Mouse (Mus musculus): ENCODE data around the gene Tmcc1.
A peak's percentile ranks its signal among the peaks of the same experiment; 100 is the strongest.
"Not testable (repeated sequence)": the region's sequence is repeated elsewhere in the genome, so short reads cannot be mapped to it uniquely, and the experiment has no call there.

Gene Tmcc1

GRCm38 (mm10) chr6:116147386-116147785 is 45.9 kb downstream of the Tmcc1 start:
- no peak for DNase-seq (ENCODE audit: low spot score in 2 of 2)

DNA sequence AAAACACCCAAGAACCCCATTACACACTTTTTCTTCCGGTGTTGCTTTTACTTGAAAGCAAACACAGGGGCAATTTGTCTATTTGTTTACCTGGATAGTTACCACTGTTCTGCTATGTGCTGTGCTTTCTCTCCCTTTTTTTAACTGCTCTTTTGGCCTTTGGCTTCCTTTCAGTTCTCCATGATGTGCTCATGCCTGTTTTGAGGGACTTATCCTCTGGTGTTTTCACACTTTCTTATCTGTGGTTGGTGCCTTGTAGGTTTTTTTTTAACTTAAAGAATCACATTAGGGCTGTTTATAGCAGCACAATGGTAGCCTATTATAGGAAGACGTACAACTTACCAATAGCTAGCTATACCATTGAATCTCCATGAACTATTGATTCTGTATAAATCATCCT is 51.6 kb downstream of the Tmcc1 start:
- no peak for DNase-seq (ENCODE audit: low spot score in 2 of 2)

GRCm38 (mm10) chr6:116140782-116141181 is 52.5 kb downstream of the Tmcc1 start:
- DNase-seq (ENCODE audit: low spot score in 2 of 2): no peak

DNA sequence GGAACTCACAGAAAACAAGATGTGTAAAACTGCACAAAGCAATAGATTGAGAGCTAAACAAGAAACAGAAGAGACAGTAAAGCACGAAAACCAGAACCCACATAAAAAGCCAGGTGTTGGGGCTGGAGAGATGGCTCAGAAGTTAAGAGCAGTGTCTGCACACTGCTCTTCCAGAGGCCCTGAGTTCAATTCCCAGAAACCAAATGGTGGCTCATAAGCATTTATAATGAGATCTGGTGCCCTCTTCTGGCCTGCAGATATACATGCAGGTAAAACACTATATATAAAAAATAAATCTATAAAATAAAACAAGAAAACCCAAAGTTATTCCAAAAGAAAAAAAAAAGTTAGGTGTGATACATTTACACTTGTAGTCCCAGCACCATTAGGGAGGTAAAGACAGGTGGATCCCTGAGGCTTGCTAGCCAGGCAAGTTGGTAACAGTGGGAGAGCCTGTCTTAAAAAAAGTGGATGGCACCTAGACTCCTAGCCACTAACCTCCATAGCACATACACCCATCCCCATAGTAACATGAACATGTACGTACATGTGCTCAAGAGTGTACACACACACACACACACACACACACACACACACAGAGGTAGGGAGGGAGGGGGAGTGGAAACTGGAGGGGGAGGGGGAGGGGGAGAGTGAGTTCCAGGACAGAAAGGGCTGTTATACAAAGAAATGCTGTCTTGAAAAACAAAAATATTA is 54.0 kb downstream of the Tmcc1 start:
- peak in 1 of 2 experiments; percentile 30 for DNase-seq (ENCODE audit: low spot score in 2 of 2)

- DNase-seq (ENCODE audit: low spot score in 2 of 2): peak; percentile 12 to 40
Observed at GRCm38 (mm10) chr6:116135971-116136632, 57.2 kb downstream of the Tmcc1 start.

DNA sequence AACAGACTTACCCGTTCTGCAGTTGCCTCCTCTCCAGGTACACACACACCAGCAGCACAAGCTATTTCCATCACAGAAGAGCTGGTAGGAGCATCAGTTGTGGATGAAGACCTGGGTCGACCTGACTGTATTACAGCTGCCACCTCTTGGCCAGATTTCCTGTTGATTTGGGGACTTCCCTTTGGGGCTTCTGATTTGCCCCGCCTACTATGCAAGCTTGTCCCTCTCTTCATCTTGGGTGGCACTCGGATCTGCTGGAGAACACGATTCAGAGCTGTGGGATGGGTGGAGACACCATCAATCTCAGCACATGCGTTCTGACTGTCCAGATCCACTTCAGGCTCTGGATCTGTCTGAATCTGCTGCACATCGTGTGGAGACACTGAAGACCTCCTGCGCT is 59.5 kb downstream of the Tmcc1 start:
- DNase-seq (ENCODE audit: low spot score in 2 of 2): no peak

DNA sequence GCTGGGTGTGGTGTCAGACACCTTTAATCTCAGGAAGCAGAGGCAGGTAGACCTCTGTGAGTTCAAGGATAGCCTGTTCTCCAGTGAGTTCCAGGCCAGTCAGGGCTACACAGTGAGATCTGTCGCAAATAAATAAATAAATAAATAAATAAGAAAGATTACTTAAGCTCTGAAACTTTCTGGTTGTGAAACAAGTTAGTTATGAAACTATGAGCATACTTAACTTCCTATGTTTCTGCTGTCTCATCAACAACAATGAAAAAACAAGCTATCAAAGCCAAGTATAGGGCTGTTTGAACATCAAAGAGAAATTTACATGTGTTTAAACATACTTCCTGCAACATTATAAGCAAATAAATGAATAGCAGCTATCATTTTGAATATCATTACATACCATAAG is 61.5 kb downstream of the Tmcc1 start:
- no peak for DNase-seq (ENCODE audit: low spot score in 2 of 2)

- peak in 1 of 2 experiments; percentile 12 for DNase-seq (ENCODE audit: low spot score in 2 of 2)
Observed at GRCm38 (mm10) chr6:116128710-116129109, 64.6 kb downstream of the Tmcc1 start.

GRCm38 (mm10) chr6:116127918-116128443 is 65.3 kb downstream of the Tmcc1 start:
- no peak for DNase-seq (ENCODE audit: low spot score in 2 of 2)

GRCm38 (mm10) chr6:116126577-116126976 is 66.7 kb downstream of the Tmcc1 start:
- DNase-seq (ENCODE audit: low spot score in 2 of 2): no peak

- DNase-seq (ENCODE audit: low spot score in 2 of 2): no peak
Observed at GRCm38 (mm10) chr6:116122881-116123280, 70.4 kb downstream of the Tmcc1 start.

GRCm38 (mm10) chr6:116119669-116120068 is 73.6 kb downstream of the Tmcc1 start:
- peak in 1 of 2 experiments; percentile 11 for DNase-seq (ENCODE audit: low spot score in 2 of 2)

DNA sequence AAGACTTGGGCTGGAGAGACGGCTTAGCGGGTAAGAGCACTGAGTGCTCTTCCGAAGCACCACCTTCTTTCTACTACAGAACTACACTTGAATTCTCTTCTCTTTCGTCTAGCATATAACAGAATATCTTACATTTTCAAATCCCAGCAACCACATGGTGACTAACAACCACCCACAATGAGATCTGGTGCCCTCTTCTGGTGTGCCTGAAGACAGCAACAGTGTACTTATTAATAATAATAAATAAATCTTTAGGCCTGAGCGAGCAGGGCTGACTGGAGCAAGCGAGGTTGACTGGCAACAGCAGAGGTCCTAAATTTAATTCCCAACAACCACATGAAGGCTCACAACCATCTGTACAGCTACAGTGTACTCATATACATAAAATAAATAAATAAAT is 76.7 kb downstream of the Tmcc1 start:
- not testable (repeated sequence) for DNase-seq (ENCODE audit: low spot score in 2 of 2)

- no peak for DNase-seq (ENCODE audit: low spot score in 2 of 2)
Observed at GRCm38 (mm10) chr6:116110588-116110987, 82.7 kb downstream of the Tmcc1 start.

GRCm38 (mm10) chr6:116107471-116108358 is 85.6 kb downstream of the Tmcc1 start:
- peak; percentile 10 to 26 for DNase-seq (ENCODE audit: low spot score in 2 of 2)

DNA sequence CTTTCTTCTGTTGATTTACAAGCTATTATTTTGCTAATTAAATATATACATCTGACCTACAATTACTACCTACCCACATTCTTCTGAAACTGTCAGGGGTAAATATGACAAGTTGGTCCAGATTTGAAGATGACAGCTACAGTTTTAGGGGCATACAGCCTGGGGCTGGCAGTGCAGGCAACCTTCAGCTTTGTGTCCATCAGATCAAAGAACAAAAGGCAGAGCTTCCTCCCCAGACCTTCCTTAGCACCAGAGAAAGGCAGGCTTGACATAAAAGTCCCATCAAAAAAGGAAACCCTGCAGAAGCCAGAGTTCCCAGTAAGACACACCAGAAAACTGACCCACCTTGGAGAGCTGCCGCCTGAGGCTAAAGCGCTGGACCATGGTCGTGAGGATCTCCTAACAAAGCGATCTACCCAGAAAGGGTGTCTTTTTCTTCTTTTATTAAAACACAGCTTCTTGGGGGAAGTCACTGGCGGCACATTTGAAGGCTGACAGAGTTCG is 86.3 kb downstream of the Tmcc1 start:
- no peak for DNase-seq (ENCODE audit: low spot score in 2 of 2)

GRCm38 (mm10) chr6:116097579-116097978 is 95.7 kb downstream of the Tmcc1 start:
- no peak for DNase-seq (ENCODE audit: low spot score in 2 of 2)

DNA sequence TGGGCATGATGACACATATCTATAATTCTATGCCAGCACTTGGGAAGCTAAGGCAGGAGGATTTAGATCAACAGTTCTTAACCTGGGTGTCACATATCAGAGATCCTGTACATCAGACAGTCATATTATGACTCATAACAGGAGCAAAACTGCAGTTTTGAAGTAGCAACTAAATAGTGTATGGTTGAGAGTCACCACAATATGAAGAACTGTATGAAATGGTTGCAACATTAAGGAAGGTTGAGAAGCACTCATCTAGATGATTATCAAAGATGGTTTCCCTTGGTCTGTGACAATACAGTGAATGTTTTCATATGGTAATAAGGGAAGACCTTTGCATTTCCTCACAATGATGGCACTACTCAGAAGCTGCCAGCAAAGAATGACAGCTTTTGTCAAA is 103.9 kb downstream of the Tmcc1 start:
- DNase-seq (ENCODE audit: low spot score in 2 of 2): no peak

GRCm38 (mm10) chr6:116086036-116086435 is 107.2 kb downstream of the Tmcc1 start:
- DNase-seq (ENCODE audit: low spot score in 2 of 2): no peak

DNA sequence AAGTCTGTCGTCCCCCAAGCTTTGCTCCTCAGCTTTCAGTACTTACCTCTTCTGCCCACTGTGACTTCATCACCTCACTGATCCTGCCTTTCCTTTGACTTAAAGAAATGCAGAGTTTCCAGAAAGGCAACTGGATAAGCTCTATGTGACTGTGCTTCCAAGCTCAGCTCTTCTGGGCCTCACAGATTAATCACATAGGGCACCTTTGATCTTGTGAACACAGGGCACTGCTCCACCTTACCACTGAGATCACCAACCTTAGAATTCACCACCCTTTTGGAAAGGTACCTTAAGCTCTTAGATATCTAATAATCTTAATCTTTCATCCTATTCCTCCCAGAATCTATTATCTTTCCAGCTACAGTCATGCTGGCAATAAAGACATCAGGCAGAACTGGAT is 111.0 kb downstream of the Tmcc1 start:
- no peak for DNase-seq (ENCODE audit: low spot score in 2 of 2)

DNA sequence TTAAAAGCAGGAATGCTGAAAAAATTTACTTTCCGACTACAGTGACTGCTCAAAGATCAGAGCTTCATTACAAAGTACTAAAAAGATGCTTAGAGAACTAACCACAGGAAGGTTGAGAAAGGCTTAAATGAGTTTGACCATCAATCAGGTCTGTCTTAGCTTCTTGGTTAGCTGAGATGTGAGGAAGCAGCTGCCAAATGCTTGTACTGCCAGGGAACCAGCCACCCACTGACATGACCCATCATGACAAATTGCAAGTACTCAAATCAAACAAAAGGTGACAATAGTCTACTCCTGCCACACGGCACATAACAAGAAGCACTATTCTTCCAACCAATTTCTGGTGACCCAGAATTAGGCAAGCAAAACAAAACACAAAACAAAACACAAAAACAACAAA is 111.9 kb downstream of the Tmcc1 start:
- no peak for DNase-seq (ENCODE audit: low spot score in 2 of 2)

GRCm38 (mm10) chr6:116080756-116081155 is 112.5 kb downstream of the Tmcc1 start:
- no peak for DNase-seq (ENCODE audit: low spot score in 2 of 2)

Data from thymus, postnatal 10 days (tissue).